Mouse (Mus musculus): ENCODE data around the gene 4933416C03Rik. TPM values are rescaled to one million over a fixed set of nuclear protein-coding genes. Genes with fewer than 3 reads are reported as not detected.

The 4933416C03Rik gene
- 0.15 and 0.19 TPM in 2 replicates for polyA plus RNA-seq (2015; fragmentation: Nextera tagmentation; extraction: Ambion mirVana)

DNA sequence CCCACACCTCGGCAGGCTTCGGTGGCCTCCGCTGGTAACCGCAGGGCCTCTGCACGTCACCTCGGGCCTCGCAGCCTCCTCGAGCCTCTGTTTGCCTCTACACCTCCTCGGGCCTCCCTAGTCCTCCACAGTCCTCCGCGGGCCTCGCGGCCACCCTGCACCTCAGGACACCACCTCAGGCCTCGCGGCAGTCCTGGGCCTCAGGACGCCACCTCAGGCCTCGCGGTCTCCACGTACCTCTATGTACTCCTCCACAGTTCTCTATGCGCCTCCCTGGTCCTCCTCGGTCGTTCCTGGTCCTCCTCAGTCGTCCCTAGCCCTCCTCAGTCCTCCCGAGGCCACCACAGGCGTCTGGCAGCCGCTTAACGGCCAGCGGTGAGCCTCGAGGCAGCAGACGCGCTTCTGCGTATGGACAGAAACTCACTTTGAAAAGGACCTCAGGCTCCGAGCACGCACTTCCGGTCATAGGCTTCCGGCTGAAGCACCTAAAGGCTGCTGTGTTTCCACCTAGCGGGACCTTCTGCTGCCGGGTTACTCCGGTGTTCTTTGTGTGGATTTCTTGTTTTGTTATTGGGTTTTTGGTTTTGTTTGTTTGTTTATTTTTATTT lies at the start of gene 4933416C03Rik:
4933416C03Rik (minus strand) TSS at position 51 of the 608 bp plus-strand sequence.
- Histone ChIP-seq H3K4me3 (ENCODE audit: low read length) (no peak within 1 kb of the TSS), H3K4me1 (ENCODE audit: control insufficient read depth, insufficient read depth, low read depth, low read length) (no peaks in the 10 kb centered on the region), H3K36me3 (ENCODE audit: control insufficient read depth, insufficient read depth, low read length) (peaks cover 6% of the 10 kb centered on the region; the same call in 1 of the 2 replicates), H3K9me3 (ENCODE audit: control insufficient read depth, low read length) (0 out of 2 replicates have a peak, but pooled peaks cover 4% of the 10 kb centered on the region), H3K27me3 (replicated peaks; ENCODE audit: control insufficient read depth, insufficient read depth, low read length) (no peaks in the 10 kb centered on the region), H3K9ac (ENCODE audit: low read depth, low read length) (no peak within 1 kb of the TSS), H3K4me2 (ENCODE audit: low read length) (no peak within 1 kb of the TSS), H3K27ac (ENCODE audit: low read depth, low read length) (no peak within 1 kb of the TSS)
- WGBS, result 96% methylated on average over 39 of the region's 39 CpGs
- no peak for ATAC-seq

DNA sequence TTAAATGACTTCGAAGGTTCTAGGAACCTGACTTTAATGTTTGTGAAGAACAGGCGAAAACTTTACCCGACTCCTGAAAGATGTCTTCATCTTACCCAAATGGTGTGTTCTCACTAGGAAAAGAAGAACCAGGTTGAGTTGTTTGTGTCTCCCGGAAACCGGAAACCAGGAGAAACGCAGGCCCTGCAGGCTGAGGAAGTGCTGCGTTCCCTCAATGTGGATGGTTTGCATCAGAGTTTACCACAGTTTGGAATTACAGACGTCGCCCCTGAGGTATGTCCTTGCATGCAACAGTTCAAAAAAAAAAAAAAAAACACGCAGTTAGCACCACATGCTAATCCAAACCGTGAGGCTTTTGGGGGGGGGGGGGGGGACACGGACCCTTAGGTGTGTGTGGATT lies 48.6 kb upstream of the 4933416C03Rik start:
- Histone ChIP-seq H3K36me3 (ENCODE audit: control insufficient read depth, insufficient read depth, low read length) (no peaks in the 10 kb centered on the region), H3K4me2 (ENCODE audit: low read length) (no peak overlapping the region), H3K27ac (ENCODE audit: low read depth, low read length) (no peak overlapping the region), H3K9me3 (ENCODE audit: control insufficient read depth, low read length) (no peaks in the 10 kb centered on the region), H3K27me3 (replicated peaks; ENCODE audit: control insufficient read depth, insufficient read depth, low read length) (no peaks in the 10 kb centered on the region), H3K4me1 (ENCODE audit: control insufficient read depth, insufficient read depth, low read depth, low read length) (no peaks in the 10 kb centered on the region), H3K9ac (ENCODE audit: low read depth, low read length) (no peak overlapping the region), H3K4me3 (ENCODE audit: low read length) (no peak overlapping the region)
- 86% methylated on average over 10 of the region's 12 CpGs for WGBS
- ATAC-seq, result no peak

DNA sequence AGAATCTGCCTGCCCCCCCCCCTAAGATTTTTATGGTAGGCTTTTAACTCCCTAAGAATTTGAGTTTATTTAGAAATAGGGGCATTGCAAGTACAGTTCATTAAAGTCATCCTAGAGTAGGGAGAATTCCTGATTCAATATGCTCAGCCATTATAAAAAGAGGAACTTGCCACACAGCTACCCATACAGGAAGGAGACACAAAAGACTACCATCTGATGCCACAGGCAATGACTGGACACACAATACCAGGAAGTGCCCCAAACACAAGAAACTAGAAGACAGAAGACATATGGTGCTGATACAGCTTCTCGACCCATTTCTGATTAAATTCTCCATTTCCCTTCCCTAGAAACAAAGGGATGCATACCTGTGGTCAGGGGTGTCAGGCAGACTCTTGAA lies 43.0 kb upstream of the 4933416C03Rik start:
- Histone ChIP-seq H3K4me2 (ENCODE audit: low read length) (no peak overlapping the region), H3K9ac (ENCODE audit: low read depth, low read length) (no peak overlapping the region), H3K27ac (ENCODE audit: low read depth, low read length) (no peak overlapping the region), H3K4me3 (ENCODE audit: low read length) (no peak overlapping the region), H3K36me3 (ENCODE audit: control insufficient read depth, insufficient read depth, low read length) (no peaks in the 10 kb centered on the region), H3K27me3 (replicated peaks; ENCODE audit: control insufficient read depth, insufficient read depth, low read length) (no peaks in the 10 kb centered on the region), H3K4me1 (ENCODE audit: control insufficient read depth, insufficient read depth, low read depth, low read length) (no peaks in the 10 kb centered on the region), H3K9me3 (ENCODE audit: control insufficient read depth, low read length) (peaks cover 7% of the 10 kb centered on the region)
- no peak for ATAC-seq
- WGBS, result 78% methylated on average over 1 of the region's 1 CpGs

DNA sequence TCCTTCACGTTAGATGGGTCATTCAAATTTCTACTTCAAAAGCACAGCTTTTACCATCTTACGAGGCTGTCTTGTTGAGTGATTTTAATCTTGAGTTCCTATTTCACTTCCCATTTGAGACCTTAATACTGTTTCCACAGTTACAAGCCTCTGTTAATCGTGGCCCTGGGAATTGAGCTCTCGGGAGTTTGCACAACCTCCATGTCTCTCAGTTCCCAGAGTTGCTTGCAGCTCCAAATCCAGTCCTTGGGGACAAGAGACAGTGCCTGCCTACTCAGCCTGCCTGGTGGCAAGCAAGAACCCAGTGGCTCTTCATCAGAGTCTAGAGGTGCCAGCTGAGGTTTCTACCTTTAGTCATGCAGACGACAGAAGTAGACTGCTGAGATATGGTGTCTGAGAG lies 41.0 kb upstream of the 4933416C03Rik start:
- no peaks in the 10 kb centered on the region for H3K27me3 ChIP-seq (replicated peaks; ENCODE audit: control insufficient read depth, insufficient read depth, low read length)
- H3K4me1 ChIP-seq (ENCODE audit: control insufficient read depth, insufficient read depth, low read depth, low read length), result no peaks in the 10 kb centered on the region
- H3K4me2 ChIP-seq (ENCODE audit: low read length), result no peak overlapping the region
- H3K36me3 ChIP-seq (ENCODE audit: control insufficient read depth, insufficient read depth, low read length), result no peaks in the 10 kb centered on the region
- H3K4me3 ChIP-seq (ENCODE audit: low read length), result no peak overlapping the region
- H3K9ac ChIP-seq (ENCODE audit: low read depth, low read length), result no peak overlapping the region
- WGBS, result 73% methylated on average over 5 of the region's 5 CpGs
- ATAC-seq, result 0 out of 2 replicates have a peak, but pooled peaks have one; percentile 14
- H3K27ac ChIP-seq (ENCODE audit: low read depth, low read length), result no peak overlapping the region
- H3K9me3 ChIP-seq (ENCODE audit: control insufficient read depth, low read length), result peaks cover 7% of the 10 kb centered on the region

DNA sequence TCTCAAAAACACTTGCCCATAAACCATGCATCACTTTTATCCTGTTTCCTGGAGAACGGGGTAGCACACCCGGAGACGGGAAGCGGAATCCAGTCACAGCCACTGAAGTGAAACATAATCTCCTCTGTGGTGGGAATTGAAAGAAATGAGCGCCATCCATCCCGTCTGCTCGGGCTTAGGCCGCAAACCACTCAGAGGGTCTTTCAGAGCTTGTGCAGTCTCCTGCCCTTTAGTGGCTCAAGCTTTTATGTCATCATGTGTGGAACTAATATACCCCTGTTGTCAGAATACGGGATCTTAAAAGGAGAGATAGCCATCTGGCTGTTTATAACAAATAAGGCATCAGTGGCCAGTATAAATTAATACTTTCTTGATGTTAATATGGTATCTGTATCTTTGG lies 32.4 kb upstream of the 4933416C03Rik start:
- Histone ChIP-seq H3K9ac (ENCODE audit: low read depth, low read length) (no peak overlapping the region), H3K4me3 (ENCODE audit: low read length) (no peak overlapping the region), H3K9me3 (ENCODE audit: control insufficient read depth, low read length) (no peaks in the 10 kb centered on the region), H3K4me1 (ENCODE audit: control insufficient read depth, insufficient read depth, low read depth, low read length) (no peaks in the 10 kb centered on the region), H3K27me3 (replicated peaks; ENCODE audit: control insufficient read depth, insufficient read depth, low read length) (no peaks in the 10 kb centered on the region), H3K27ac (ENCODE audit: low read depth, low read length) (no peak overlapping the region), H3K4me2 (ENCODE audit: low read length) (no peak overlapping the region), H3K36me3 (ENCODE audit: control insufficient read depth, insufficient read depth, low read length) (no peaks in the 10 kb centered on the region)
- WGBS, result 35% methylated on average over 9 of the region's 9 CpGs
- no peak for ATAC-seq

DNA sequence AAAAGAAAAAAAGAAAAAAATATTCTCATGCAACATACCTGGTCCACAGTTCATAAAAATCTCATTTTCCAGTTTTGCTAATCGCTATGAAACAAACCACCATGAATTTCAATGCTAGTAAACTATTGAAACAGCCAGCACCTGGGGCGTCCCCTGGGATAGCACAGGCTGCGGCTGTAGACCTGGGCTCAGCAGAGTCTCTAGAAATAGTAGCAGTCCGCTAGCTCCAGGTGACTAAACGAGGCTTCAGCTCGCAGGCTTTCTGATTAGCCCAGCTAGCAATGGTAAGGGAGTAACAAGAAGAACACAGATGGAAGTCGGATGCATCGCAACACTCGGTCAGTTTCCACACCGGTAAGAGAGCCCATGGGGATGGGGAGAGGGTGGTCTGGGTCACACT lies 30.0 kb upstream of the 4933416C03Rik start:
- no peak for ATAC-seq
- H3K4me3 ChIP-seq (ENCODE audit: low read length), result no peak overlapping the region
- H3K36me3 ChIP-seq (ENCODE audit: control insufficient read depth, insufficient read depth, low read length), result no peaks in the 10 kb centered on the region
- H3K9ac ChIP-seq (ENCODE audit: low read depth, low read length), result no peak overlapping the region
- H3K9me3 ChIP-seq (ENCODE audit: control insufficient read depth, low read length), result no peaks in the 10 kb centered on the region
- H3K4me2 ChIP-seq (ENCODE audit: low read length), result no peak overlapping the region
- no peaks in the 10 kb centered on the region for H3K27me3 ChIP-seq (replicated peaks; ENCODE audit: control insufficient read depth, insufficient read depth, low read length)
- WGBS, result 79% methylated on average over 10 of the region's 10 CpGs
- H3K27ac ChIP-seq (ENCODE audit: low read depth, low read length), result no peak overlapping the region
- no peaks in the 10 kb centered on the region for H3K4me1 ChIP-seq (ENCODE audit: control insufficient read depth, insufficient read depth, low read depth, low read length)

DNA sequence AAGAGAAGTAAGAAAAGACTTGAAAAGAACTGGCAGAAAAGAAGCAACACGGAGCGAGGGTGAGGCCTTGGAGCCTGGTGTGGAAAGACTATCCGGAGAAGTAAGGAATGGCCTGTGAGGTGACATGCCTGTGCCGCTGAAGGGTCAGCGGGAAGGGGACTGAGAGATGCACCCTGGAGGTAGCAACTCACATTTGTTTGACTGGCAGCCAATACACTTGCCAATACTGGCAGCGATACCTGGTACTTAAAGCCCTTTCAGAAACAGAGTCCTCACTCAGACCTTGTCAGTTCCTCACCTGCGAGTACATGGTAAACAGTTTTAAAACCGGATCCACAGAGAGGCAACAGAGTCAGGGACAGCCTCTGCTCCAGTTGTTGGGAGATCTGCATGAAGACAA lies 26.5 kb upstream of the 4933416C03Rik start:
- H3K4me1 ChIP-seq (ENCODE audit: control insufficient read depth, insufficient read depth, low read depth, low read length), result no peaks in the 10 kb centered on the region
- no peaks in the 10 kb centered on the region for H3K9me3 ChIP-seq (ENCODE audit: control insufficient read depth, low read length)
- H3K4me3 ChIP-seq (ENCODE audit: low read length), result no peak overlapping the region
- no peaks in the 10 kb centered on the region for H3K27me3 ChIP-seq (replicated peaks; ENCODE audit: control insufficient read depth, insufficient read depth, low read length)
- ATAC-seq, result no peak
- no peak overlapping the region for H3K27ac ChIP-seq (ENCODE audit: low read depth, low read length)
- no peak overlapping the region for H3K9ac ChIP-seq (ENCODE audit: low read depth, low read length)
- H3K36me3 ChIP-seq (ENCODE audit: control insufficient read depth, insufficient read depth, low read length), result no peaks in the 10 kb centered on the region
- no peak overlapping the region for H3K4me2 ChIP-seq (ENCODE audit: low read length)
- WGBS, result 91% methylated on average over 8 of the region's 8 CpGs

DNA sequence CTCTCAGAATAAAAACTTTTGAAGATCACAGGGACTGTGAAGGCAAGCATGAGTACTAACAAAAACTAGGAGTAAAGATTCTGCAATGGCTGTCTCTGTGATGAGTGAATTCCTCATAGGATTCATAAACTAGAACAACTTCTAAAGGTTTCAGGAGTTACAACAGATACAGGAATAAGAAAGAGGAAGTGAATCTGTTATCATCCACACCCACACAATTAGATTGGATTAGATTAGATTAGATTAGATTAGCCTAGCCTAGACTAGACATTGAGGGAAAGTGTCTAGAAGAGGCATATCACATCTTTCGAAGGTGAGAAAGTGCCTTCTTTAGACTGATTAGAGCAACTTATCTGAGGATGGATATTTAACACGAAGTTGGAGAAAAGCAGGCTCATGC lies 21.5 kb upstream of the 4933416C03Rik start:
- no peak overlapping the region for H3K9ac ChIP-seq (ENCODE audit: low read depth, low read length)
- no peak overlapping the region for H3K4me3 ChIP-seq (ENCODE audit: low read length)
- H3K9me3 ChIP-seq (ENCODE audit: control insufficient read depth, low read length), result no peaks in the 10 kb centered on the region
- H3K4me2 ChIP-seq (ENCODE audit: low read length), result no peak overlapping the region
- H3K4me1 ChIP-seq (ENCODE audit: control insufficient read depth, insufficient read depth, low read depth, low read length), result no peaks in the 10 kb centered on the region
- no peaks in the 10 kb centered on the region for H3K36me3 ChIP-seq (ENCODE audit: control insufficient read depth, insufficient read depth, low read length)
- no peak overlapping the region for H3K27ac ChIP-seq (ENCODE audit: low read depth, low read length)
- no peaks in the 10 kb centered on the region for H3K27me3 ChIP-seq (replicated peaks; ENCODE audit: control insufficient read depth, insufficient read depth, low read length)
- ATAC-seq, result no peak
- WGBS, result 76% methylated on average over 2 of the region's 2 CpGs

DNA sequence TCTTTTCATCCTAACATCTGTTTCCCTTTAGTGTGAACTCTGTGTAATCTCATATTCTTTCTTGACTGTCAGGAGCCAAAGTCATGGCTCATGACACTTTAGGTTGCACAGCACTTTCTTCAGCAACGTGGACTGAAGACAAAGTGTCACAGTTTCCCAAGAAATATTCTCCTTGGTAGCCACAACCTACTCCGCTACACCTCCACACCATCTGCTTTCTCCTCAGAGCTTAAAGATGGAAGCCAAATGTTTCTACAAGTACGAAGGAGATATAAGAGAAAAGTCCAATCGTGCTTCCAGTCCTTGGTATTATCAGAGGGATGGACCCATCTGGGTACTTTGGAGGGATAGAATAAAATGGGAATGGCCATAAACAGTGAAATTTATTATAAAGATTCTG lies 18.5 kb upstream of the 4933416C03Rik start:
- no peak overlapping the region for H3K4me2 ChIP-seq (ENCODE audit: low read length)
- no peak overlapping the region for H3K9ac ChIP-seq (ENCODE audit: low read depth, low read length)
- H3K4me1 ChIP-seq (ENCODE audit: control insufficient read depth, insufficient read depth, low read depth, low read length), result no peaks in the 10 kb centered on the region
- H3K9me3 ChIP-seq (ENCODE audit: control insufficient read depth, low read length), result no peaks in the 10 kb centered on the region
- ATAC-seq, result no peak
- 78% methylated on average over 4 of the region's 4 CpGs for WGBS
- no peaks in the 10 kb centered on the region for H3K36me3 ChIP-seq (ENCODE audit: control insufficient read depth, insufficient read depth, low read length)
- no peaks in the 10 kb centered on the region for H3K27me3 ChIP-seq (replicated peaks; ENCODE audit: control insufficient read depth, insufficient read depth, low read length)
- H3K27ac ChIP-seq (ENCODE audit: low read depth, low read length), result no peak overlapping the region
- H3K4me3 ChIP-seq (ENCODE audit: low read length), result no peak overlapping the region
